Mouse (Mus musculus) E14TG2a.4 (cell line): ENCODE measurements around the gene Ints13.

ENCODE experiments used
- H3K27me3 ChIP-seq: 2 replicates; pipeline ENCODE4 v1.6.1; 2014; ENCODE audit warnings: low read length, control low read depth; ENCODE audit not compliant: insufficient read depth
- H3K36me3 ChIP-seq: 2 replicates; pipeline ENCODE4 v1.6.1; 2014; ENCODE audit warnings: low read length, control low read depth; ENCODE audit not compliant: insufficient read depth
- H3K4me1 ChIP-seq: replicated peaks from 2 replicates; pipeline ENCODE4 v1.6.1; 2014; ENCODE audit warnings: low read depth, low read length, control low read depth
- H3K4me3 ChIP-seq: replicated peaks from 2 replicates; pipeline ENCODE4 v1.5.1; 2014; ENCODE audit warnings: mild to moderate bottlenecking, low read length
- H3K9me3 ChIP-seq: 2 replicates; pipeline ENCODE4 v1.6.1; 2014; ENCODE audit warnings: low read length, control low read depth
- CTCF ChIP-seq: conservative IDR thresholded peaks from 2 replicates; pipeline ENCODE4 v1.5.1; 2014; ENCODE audit warnings: low read length
- NANOG ChIP-seq: IDR thresholded peaks from 2 replicates; pipeline ENCODE4 v1.6.1; 2014; ENCODE audit warnings: borderline replicate concordance, low read length, mixed read lengths
- POU5F1 ChIP-seq: IDR thresholded peaks from 2 replicates; pipeline ENCODE4 v1.6.1; 2014; ENCODE audit warnings: low read length, borderline replicate concordance

Gene Ints13

GRCm38 (mm10) chr6:146577310-146578109, at the start of gene Ints13:
Ints13 (minus strand) TSS chr6:146577835.
- Histone ChIP-seq H3K36me3 (peaks cover 22% of the 10 kb centered on the region; the same call in 1 of the 2 replicates), H3K27me3 (no peaks in the 10 kb centered on the region), H3K4me1 (peaks cover 36% of the 10 kb centered on the region), H3K9me3 (no peaks in the 10 kb centered on the region), H3K4me3 (peak within 1 kb of the TSS; percentile 100)
- TF ChIP-seq NANOG (no peak), POU5F1 (no peak), CTCF (no peak)

- Histone ChIP-seq H3K27me3 (no peaks in the 10 kb centered on the region), H3K36me3 (peaks cover 97% of the 10 kb centered on the region), H3K9me3 (no peaks in the 10 kb centered on the region), H3K4me3 (no peak overlapping the region), H3K4me1 (peaks cover 34% of the 10 kb centered on the region)
- TF ChIP-seq POU5F1 (no peak), NANOG (no peak), CTCF (no peak)
Measured at GRCm38 (mm10) chr6:146616670-146617069, 39.0 kb upstream of the Ints13 start.

- Histone ChIP-seq H3K4me3 (no peak overlapping the region), H3K27me3 (no peaks in the 10 kb centered on the region), H3K4me1 (peaks cover 37% of the 10 kb centered on the region), H3K9me3 (no peaks in the 10 kb centered on the region), H3K36me3 (peaks cover 93% of the 10 kb centered on the region)
- TF ChIP-seq NANOG: no peak
- TF ChIP-seq CTCF: no peak
- no peak for TF ChIP-seq POU5F1
Measured at GRCm38 (mm10) chr6:146615891-146616290, 38.3 kb upstream of the Ints13 start.

GRCm38 (mm10) chr6:146614541-146614940, 36.9 kb upstream of the Ints13 start:
- Histone ChIP-seq H3K27me3 (no peaks in the 10 kb centered on the region), H3K4me1 (peaks cover 41% of the 10 kb centered on the region), H3K36me3 (peaks cover 93% of the 10 kb centered on the region), H3K9me3 (no peaks in the 10 kb centered on the region), H3K4me3 (no peak overlapping the region)
- TF ChIP-seq CTCF (no peak), NANOG (no peak)

- Histone ChIP-seq H3K9me3 (no peaks in the 10 kb centered on the region), H3K27me3 (no peaks in the 10 kb centered on the region), H3K36me3 (peaks cover 95% of the 10 kb centered on the region), H3K4me1 (peaks cover 41% of the 10 kb centered on the region), H3K4me3 (no peak overlapping the region)
- TF ChIP-seq NANOG: no peak
- TF ChIP-seq CTCF: peak; percentile 74
Measured at GRCm38 (mm10) chr6:146613907-146614306, 36.3 kb upstream of the Ints13 start.

GRCm38 (mm10) chr6:146612736-146613135, 35.1 kb upstream of the Ints13 start:
- TF ChIP-seq CTCF (no peak), POU5F1 (no peak), NANOG (no peak)
- no peak overlapping the region for H3K4me3 ChIP-seq
- peaks cover 95% of the 10 kb centered on the region for H3K36me3 ChIP-seq
- H3K27me3 ChIP-seq: no peaks in the 10 kb centered on the region
- peaks cover 41% of the 10 kb centered on the region for H3K4me1 ChIP-seq
- H3K9me3 ChIP-seq: no peaks in the 10 kb centered on the region

- H3K4me1 ChIP-seq: peaks cover 41% of the 10 kb centered on the region
- TF ChIP-seq CTCF (no peak), NANOG (no peak), POU5F1 (no peak)
- no peak overlapping the region for H3K4me3 ChIP-seq
- H3K36me3 ChIP-seq: peaks cover 95% of the 10 kb centered on the region
- H3K27me3 ChIP-seq: no peaks in the 10 kb centered on the region
- H3K9me3 ChIP-seq: no peaks in the 10 kb centered on the region
Measured at GRCm38 (mm10) chr6:146611897-146612296, 34.3 kb upstream of the Ints13 start.

- no peak overlapping the region for H3K4me3 ChIP-seq
- no peaks in the 10 kb centered on the region for H3K27me3 ChIP-seq
- H3K36me3 ChIP-seq: peaks cover 95% of the 10 kb centered on the region
- peaks cover 41% of the 10 kb centered on the region for H3K4me1 ChIP-seq
- H3K9me3 ChIP-seq: no peaks in the 10 kb centered on the region
- TF ChIP-seq POU5F1 (no peak), NANOG (no peak), CTCF (no peak)
Measured at GRCm38 (mm10) chr6:146611385-146611784, 33.8 kb upstream of the Ints13 start.

GRCm38 (mm10) chr6:146603651-146604050, 26.0 kb upstream of the Ints13 start:
- H3K9me3 ChIP-seq: no peaks in the 10 kb centered on the region

More at GRCm38 (mm10) chr6:146603651-146604050, 26.0 kb upstream of the Ints13 start:
- Histone ChIP-seq H3K27me3 (no peaks in the 10 kb centered on the region), H3K4me1 (peaks cover 5% of the 10 kb centered on the region), H3K4me3 (no peak overlapping the region), H3K36me3 (peaks cover 95% of the 10 kb centered on the region)
- TF ChIP-seq POU5F1 (no peak), CTCF (no peak), NANOG (no peak)
